ENCODE assay signal across 18 mouse cellular contexts in genomic region chr14:29814626-29815025, GRCm38 (mm10).
DNase-seq lines count a peak whose midpoint lies in the region; ATAC-seq and TF ChIP-seq lines count a peak whose summit lies in the region.
"Had no signal": no experiment of that assay in that cellular context is flagged by ENCODE, and none has a peak within 500 bp of the region (broad histone marks: within the 10 kb centered on the region; RNA-seq: fewer than 3 reads in every experiment).

No protein-coding gene starts in this region.

- no peak overlapping the region for H3K4me2 ChIP-seq in forebrain, postnatal 0 days (ENCODE audit: low read depth)
- H3K4me2 ChIP-seq: heart, embryonic 12.5 days; intestine, embryonic 15.5 days; limb, embryonic 12.5 days; liver, embryonic 15.5 days; midbrain, embryonic 11.5 days had no signal

- WGBS in forebrain, postnatal 0 days: 71% methylated on average over 4 of the region's 4 CpGs
- 91% methylated on average over 4 of the region's 4 CpGs for WGBS in forebrain, embryonic 10.5 days

- no peaks in the 10 kb centered on the region for H3K4me1 ChIP-seq in forebrain, postnatal 0 days (ENCODE audit: insufficient read depth)
- H3K4me1 ChIP-seq in forebrain, embryonic 10.5 days: no peaks in the 10 kb centered on the region
- H3K4me1 ChIP-seq: heart, embryonic 12.5 days; intestine, embryonic 15.5 days; limb, embryonic 12.5 days; liver, embryonic 15.5 days had no signal

- ATAC-seq in forebrain, postnatal 0 days: no peak
- ATAC-seq: intestine, embryonic 15.5 days had no signal

- TF ChIP-seq CTCF in forebrain, postnatal 0 days (IDR thresholded peaks at IDR 0.05; ENCODE audit: low read depth): no peak

- H3K9me3 ChIP-seq in forebrain, postnatal 0 days (ENCODE audit: low read length): no peaks in the 10 kb centered on the region
- no peaks in the 10 kb centered on the region for H3K9me3 ChIP-seq in forebrain, embryonic 10.5 days
- H3K9me3 ChIP-seq: intestine, embryonic 15.5 days; limb, embryonic 12.5 days; liver, embryonic 15.5 days had no signal

- peak; percentile 8 for DNase-seq in forebrain, postnatal 0 days
- no peak for DNase-seq in forebrain, embryonic 10.5 days (ENCODE audit: extremely low spot score, low spot score)
- DNase-seq in ovary, postnatal 36 days (ENCODE audit: low spot score): peak; percentile 7
- no peak for DNase-seq in ovary, postnatal 10 days (ENCODE audit: low spot score)
- DNase-seq in kidney, postnatal 14 days: peak; percentile 34
- DNase-seq in telencephalon, adult 2 months (ENCODE audit: low read depth, low spot score): peak; percentile 21
- no peak for DNase-seq in urinary bladder, adult 2 months (ENCODE audit: low spot score)
- DNase-seq in adrenal gland, adult 2 months: no peak
- DNase-seq: cerebellum, adult 11-12 months; gastrocnemius, postnatal 25 days; lung, postnatal 14 days; thymus, postnatal 4 days had no signal

- H3K27me3 ChIP-seq in forebrain, postnatal 0 days (ENCODE audit: insufficient read depth, low read length): no peaks in the 10 kb centered on the region
- no peaks in the 10 kb centered on the region for H3K27me3 ChIP-seq in forebrain, embryonic 10.5 days (ENCODE audit: poor library complexity, severe bottlenecking)
- H3K27me3 ChIP-seq: heart, embryonic 12.5 days; intestine, embryonic 15.5 days; limb, embryonic 12.5 days; liver, embryonic 15.5 days had no signal

- H3K4me3 ChIP-seq in forebrain, postnatal 0 days (ENCODE audit: low read depth, low read length): no peak overlapping the region
- H3K4me3 ChIP-seq in forebrain, embryonic 10.5 days: no peak overlapping the region
- H3K4me3 ChIP-seq: erythroblast, embryonic 14.5 days; heart, embryonic 12.5 days; intestine, embryonic 15.5 days; limb, embryonic 12.5 days; liver, embryonic 15.5 days had no signal

- no peak overlapping the region for H3K27ac ChIP-seq in forebrain, postnatal 0 days (ENCODE audit: low read depth, low read length)
- H3K27ac ChIP-seq in forebrain, embryonic 10.5 days: no peak overlapping the region
- H3K27ac ChIP-seq: intestine, embryonic 15.5 days; limb, embryonic 12.5 days; liver, embryonic 15.5 days had no signal

- H3K36me3 ChIP-seq in forebrain, postnatal 0 days (ENCODE audit: insufficient read depth): no peaks in the 10 kb centered on the region
- no peaks in the 10 kb centered on the region for H3K36me3 ChIP-seq in forebrain, embryonic 10.5 days (replicated peaks)
- H3K36me3 ChIP-seq: heart, embryonic 12.5 days; intestine, embryonic 15.5 days; limb, embryonic 12.5 days; liver, embryonic 15.5 days had no signal

- no peak overlapping the region for H3K9ac ChIP-seq in forebrain, postnatal 0 days
- H3K9ac ChIP-seq: heart, embryonic 12.5 days; intestine, embryonic 15.5 days; limb, embryonic 12.5 days; liver, embryonic 15.5 days had no signal

Comparison
In these comparisons a context has a peak if more than half of its experiments do, and no peak if none do; other contexts are left out.
1. DNase-seq: peak in forebrain, postnatal 0 days (single experiment), ovary, postnatal 36 days (single experiment), kidney, postnatal 14 days (single experiment) and telencephalon, adult 2 months (single experiment); none in forebrain, embryonic 10.5 days (single experiment), ovary, postnatal 10 days (single experiment), urinary bladder, adult 2 months (single experiment) and adrenal gland, adult 2 months (single experiment).